Mouse (Mus musculus) heart, adult 2 months (tissue): ENCODE results near the gene Cmtm8. TPM values are rescaled to one million over a fixed set of nuclear protein-coding genes. Genes with fewer than 3 reads are reported as not detected.

ENCODE experiments used
- DNase-seq, 2 experiments: peaks; one replicate each; pipeline ENCODE4 v3.0.0; 2021
- H3K27ac ChIP-seq: fragments of 200-600 bp; 2 replicates; pipeline ENCODE4 v1.8.1; 2022
- H3K27me3 ChIP-seq: fragments of 200-500 bp; 2 replicates; pipeline ENCODE4 v1.6.1; 2012; ENCODE audit warnings: mild to moderate bottlenecking, low read length, inconsistent platforms, mixed read lengths; ENCODE audit not compliant: control insufficient read depth, insufficient read depth
- H3K36me3 ChIP-seq: fragments of 200-500 bp; 2 replicates; pipeline ENCODE4 v1.6.1; 2012; ENCODE audit warnings: low read length, inconsistent platforms; ENCODE audit not compliant: control insufficient read depth, insufficient read depth
- H3K4me1 ChIP-seq: fragments of 200-500 bp; 2 replicates; pipeline ENCODE4 v1.6.1; 2011; ENCODE audit warnings: low read length; ENCODE audit not compliant: control insufficient read depth, insufficient read depth
- H3K4me3 ChIP-seq: fragments of 200-600 bp; 2 replicates; pipeline ENCODE4 v1.8.1; 2022
- H3K79me2 ChIP-seq: fragments of 200-500 bp; replicated peaks from 2 replicates; pipeline ENCODE4 v1.6.1; 2012; ENCODE audit warnings: mild to moderate bottlenecking, inconsistent platforms, low read length, moderate library complexity, mixed read lengths; ENCODE audit not compliant: control insufficient read depth, insufficient read depth
- H3K9ac ChIP-seq: fragments of 200-500 bp; 2 replicates; pipeline ENCODE4 v1.6.1; 2012; ENCODE audit warnings: low read depth, mild to moderate bottlenecking, control low read depth, inconsistent platforms, low read length, mixed read lengths
- CTCF ChIP-seq: fragments of 200-600 bp; IDR thresholded peaks from 2 replicates; pipeline ENCODE4 v1.8.1; 2022; ENCODE audit warnings: antibody characterized with exemption, mild to moderate bottlenecking, moderate library complexity
- EP300 ChIP-seq: fragments of 200-500 bp; IDR thresholded peaks from 2 replicates; pipeline ENCODE4 v1.6.1; 2011; ENCODE audit warnings: low read depth, low read length, control low read depth; ENCODE audit not compliant: insufficient read depth
- POLR2A ChIP-seq: fragments of 200-500 bp; IDR thresholded peaks from 2 replicates; pipeline ENCODE4 v1.6.1; 2011; ENCODE audit warnings: mild to moderate bottlenecking, low read depth, low read length, control low read depth; ENCODE audit not compliant: insufficient read depth
- WGBS: fragments of 180-500 bp; shearing (Covaris S2); methylation state at CpG from one replicate; pipeline ENCODE4 v1.1.7; 2018; 5-methylcytosine and 5-hydroxymethylcytosine counted together
- intact Hi-C: fragments of 180-260 bp; cut with DNase I; formaldehyde crosslinking; loops from one replicate; pipeline ENCODE4 v1.15.1; 2025
- polyA plus RNA-seq: library from polyadenylated mRNA; depleted of rRNA; stranded (reverse); fragments of >200 nt; gene quantifications from 2 replicates; pipeline ENCODE4 v1.2.3, GENCODE M21; 2012
- total RNA-seq, 2 experiments: library from RNA; stranded (reverse); gene quantifications; 2 replicates each; pipeline ENCODE4 v1.2.3; 2021

Gene Cmtm8
- total and polyA plus RNA-seq, 3 experiments, result 11.5 to 28.7 (median 11.9) TPM

GRCm38 (mm10) chr9:114830351-114830750 is 13.6 kb downstream of the Cmtm8 start:
- Histone ChIP-seq H3K27ac (no peak overlapping the region), H3K4me3 (no peak overlapping the region), H3K9ac (no peak overlapping the region), H3K27me3 (no peaks in the 10 kb centered on the region), H3K4me1 (peaks cover 5% of the 10 kb centered on the region), H3K36me3 (no peaks in the 10 kb centered on the region), H3K79me2 (no peaks in the 10 kb centered on the region)
- intact Hi-C loops, result no loop called here
- TF ChIP-seq CTCF (no peak), POLR2A (no peak), EP300 (no peak)
- DNase-seq, result no peak
- 66% methylated on average over 7 of the region's 7 CpGs for WGBS

- DNase-seq, result no peak
- Histone ChIP-seq H3K27ac (no peak overlapping the region), H3K4me3 (no peak overlapping the region), H3K9ac (no peak overlapping the region), H3K27me3 (no peaks in the 10 kb centered on the region), H3K4me1 (peaks cover 5% of the 10 kb centered on the region), H3K36me3 (no peaks in the 10 kb centered on the region), H3K79me2 (no peaks in the 10 kb centered on the region)
- TF ChIP-seq POLR2A (no peak), EP300 (no peak), CTCF (no peak)
- intact Hi-C loops, result no loop called here
- WGBS, result 85% methylated on average over 8 of the region's 8 CpGs
Measured at GRCm38 (mm10) chr9:114829669-114830068, 14.3 kb downstream of the Cmtm8 start.

GRCm38 (mm10) chr9:114828377-114828776 is 15.6 kb downstream of the Cmtm8 start:
- TF ChIP-seq CTCF (peak; percentile 41), EP300 (no peak), POLR2A (no peak)
- Histone ChIP-seq H3K27me3 (no peaks in the 10 kb centered on the region), H3K4me3 (no peak overlapping the region), H3K4me1 (peaks cover 5% of the 10 kb centered on the region), H3K27ac (peak overlapping the region; percentile 79), H3K9ac (no peak overlapping the region), H3K36me3 (no peaks in the 10 kb centered on the region), H3K79me2 (no peaks in the 10 kb centered on the region)
- intact Hi-C loops, result no loop called here
- WGBS, result 89% methylated on average over 6 of the region's 6 CpGs
- DNase-seq, result no peak

- H3K27ac ChIP-seq, result peak overlapping the region; percentile 79
Measured at GRCm38 (mm10) chr9:114827242-114827852, 16.6 kb downstream of the Cmtm8 start.

GRCm38 (mm10) chr9:114824166-114824565 is 19.8 kb downstream of the Cmtm8 start:
- H3K79me2 ChIP-seq, result no peaks in the 10 kb centered on the region
- intact Hi-C loops, result no loop called here
- no peak for DNase-seq
- WGBS, result 95% methylated on average over 7 of the region's 7 CpGs
- H3K27ac ChIP-seq, result no peak overlapping the region
- H3K4me3 ChIP-seq, result no peak overlapping the region
- H3K9ac ChIP-seq, result no peak overlapping the region
- H3K36me3 ChIP-seq, result no peaks in the 10 kb centered on the region
- TF ChIP-seq CTCF, result no peak
- no peak for TF ChIP-seq EP300
- no peak for TF ChIP-seq POLR2A
- no peaks in the 10 kb centered on the region for H3K27me3 ChIP-seq
- peaks cover 5% of the 10 kb centered on the region for H3K4me1 ChIP-seq

More at GRCm38 (mm10) chr9:114827242-114827852, 16.6 kb downstream of the Cmtm8 start:
- Histone ChIP-seq H3K4me3 (no peak overlapping the region), H3K36me3 (no peaks in the 10 kb centered on the region), H3K4me1 (peaks cover 5% of the 10 kb centered on the region), H3K27me3 (no peaks in the 10 kb centered on the region), H3K79me2 (no peaks in the 10 kb centered on the region), H3K9ac (peak overlapping the region; percentile 18; the same call in 1 of the 2 replicates)
- no peak for DNase-seq
- intact Hi-C loops, result no loop called here
- TF ChIP-seq EP300, result no peak
- TF ChIP-seq POLR2A, result no peak
- no peak for TF ChIP-seq CTCF
- 47% methylated on average over 1 of the region's 1 CpGs for WGBS

- intact Hi-C loops, result no loop called here
Measured at GRCm38 (mm10) chr9:114821548-114822289, 22.2 kb downstream of the Cmtm8 start.

More at GRCm38 (mm10) chr9:114821548-114822289, 22.2 kb downstream of the Cmtm8 start:
- no peaks in the 10 kb centered on the region for H3K4me1 ChIP-seq
- no peak overlapping the region for H3K9ac ChIP-seq
- no peaks in the 10 kb centered on the region for H3K27me3 ChIP-seq
- H3K4me3 ChIP-seq, result no peak overlapping the region
- no peaks in the 10 kb centered on the region for H3K79me2 ChIP-seq
- no peak for DNase-seq
- WGBS, result 89% methylated on average over 15 of the region's 15 CpGs
- TF ChIP-seq EP300, result no peak
- no peak for TF ChIP-seq POLR2A
- TF ChIP-seq CTCF, result no peak
- no peak overlapping the region for H3K27ac ChIP-seq
- no peaks in the 10 kb centered on the region for H3K36me3 ChIP-seq
